Mouse (Mus musculus) gastrocnemius, adult 2 months (tissue): ENCODE results near the gene Cbfa2t2. TPM values are rescaled to one million over a fixed set of nuclear protein-coding genes. Genes with fewer than 3 reads are reported as not detected.

Source experiments
- DNase-seq: peaks from one replicate; pipeline ENCODE4 v3.0.0; 2022
- H3K27ac ChIP-seq: fragments of 200-600 bp; 2 replicates; pipeline ENCODE4 v1.8.1; 2022; ENCODE audit warnings: mild to moderate bottlenecking
- H3K4me3 ChIP-seq: fragments of 200-600 bp; 2 replicates; pipeline ENCODE4 v1.8.1; 2022; ENCODE audit warnings: mild to moderate bottlenecking, moderate library complexity
- CTCF ChIP-seq: fragments of 200-600 bp; IDR thresholded peaks from 2 replicates; pipeline ENCODE4 v1.8.1; 2022; ENCODE audit warnings: antibody characterized with exemption, mild to moderate bottlenecking, moderate library complexity
- intact Hi-C: fragments of 180-260 bp; cut with DNase I; formaldehyde crosslinking; loops from one replicate; pipeline ENCODE4 v1.15.1; 2025
- total RNA-seq, 2 experiments: library from RNA; stranded (reverse); gene quantifications; 2 replicates each; pipeline ENCODE4 v1.2.3; 2021

Cbfa2t2 gene
- total RNA-seq, 2 experiments from 2014 or later: 13.4 to 17.9 TPM

DNA sequence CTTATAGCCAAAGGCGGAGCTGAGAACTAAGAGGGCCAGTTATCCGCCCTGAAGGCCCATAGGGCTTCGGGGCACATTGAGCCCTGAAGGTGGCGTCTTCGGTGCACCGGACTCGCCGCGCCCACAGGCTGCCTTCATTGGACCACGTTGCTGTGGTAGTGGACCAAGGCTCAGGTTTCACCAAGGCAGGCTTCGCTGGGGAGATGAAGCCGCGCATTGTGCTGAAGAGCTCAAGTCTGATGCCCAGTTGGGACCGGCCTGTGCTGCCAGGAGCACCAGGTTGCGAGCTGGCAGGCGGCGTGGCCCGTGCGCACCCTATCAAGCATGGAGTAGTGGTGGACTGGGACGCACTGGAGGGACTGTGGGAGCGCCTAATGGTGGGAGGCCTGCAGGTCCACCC lies 115.6 kb downstream of the Cbfa2t2 start:
- peak overlapping the region; percentile 74 for H3K4me3 ChIP-seq
- intact Hi-C loops: loop anchor here (5.0 kb wide), 1 partner anchor 60 kb away; the partner anchor contains the start of genes 4930519P11Rik and Zfp341
- peak overlapping the region; percentile 78 for H3K27ac ChIP-seq
- no peak for DNase-seq
- no peak for TF ChIP-seq CTCF

DNA sequence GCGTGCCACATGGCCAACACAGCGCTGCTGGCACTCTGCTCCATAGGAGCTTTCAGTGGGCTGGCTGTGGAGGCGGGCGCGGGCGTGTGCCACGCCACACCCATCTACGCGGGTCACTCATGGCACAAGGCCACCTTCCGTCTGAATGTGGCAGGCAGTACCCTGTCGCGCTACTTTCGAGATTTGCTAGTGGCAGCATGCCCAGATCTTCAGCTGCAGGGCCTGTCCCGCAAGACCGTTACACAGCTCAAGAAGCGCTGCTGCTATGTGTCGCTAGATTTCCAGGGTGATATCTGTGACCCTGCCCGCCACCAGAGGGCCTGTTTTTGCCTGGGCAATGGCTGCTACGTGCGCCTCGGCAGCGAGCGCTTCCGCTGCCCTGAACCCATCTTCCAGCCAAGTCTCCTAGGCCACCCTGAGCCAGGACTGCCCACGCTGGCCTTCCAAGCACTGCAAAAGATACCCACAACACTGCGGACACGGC lies 116.2 kb downstream of the Cbfa2t2 start:
- Histone ChIP-seq H3K4me3 (peak overlapping the region; percentile 74), H3K27ac (peak overlapping the region; percentile 78)
- peak; percentile 88 for DNase-seq
- intact Hi-C loops: loop anchor here (5.0 kb wide), 1 partner anchor 60 kb away; the partner anchor contains the start of genes 4930519P11Rik and Zfp341
- TF ChIP-seq CTCF: peak; percentile 79

DNA sequence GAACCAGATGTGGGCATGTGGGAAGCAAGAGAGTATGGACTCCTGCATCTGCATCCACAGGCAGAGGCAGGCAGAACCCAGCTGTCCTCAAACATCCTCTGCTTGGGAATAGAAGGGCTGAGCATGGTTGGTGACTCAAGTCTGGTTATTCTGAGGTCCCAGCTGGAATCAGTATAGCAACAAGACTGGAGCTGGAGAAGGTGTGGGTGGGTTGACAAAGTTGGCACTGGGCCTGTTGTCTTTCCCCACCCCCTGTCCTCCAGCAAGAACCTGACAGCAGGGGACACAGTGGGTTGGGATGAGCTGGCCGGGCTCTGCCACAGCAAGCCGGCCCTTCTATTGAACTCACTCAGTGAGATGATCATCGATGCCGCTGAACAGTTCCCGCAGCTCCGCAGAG lies 119.0 kb downstream of the Cbfa2t2 start:
- H3K27ac ChIP-seq: no peak overlapping the region
- no peak for DNase-seq
- intact Hi-C loops: loop anchor here (5.0 kb wide), 1 partner anchor 387 kb away; no protein-coding TSS in a partner anchor
- TF ChIP-seq CTCF: no peak
- no peak overlapping the region for H3K4me3 ChIP-seq

GRCm38 (mm10) chr2:154557184-154557832 lies 121.0 kb downstream of the Cbfa2t2 start:
- Histone ChIP-seq H3K27ac (no peak overlapping the region), H3K4me3 (no peak overlapping the region)
- intact Hi-C loops: loop anchor here (5.0 kb wide), 1 partner anchor 385 kb away; no protein-coding TSS in a partner anchor
- no peak for TF ChIP-seq CTCF
- no peak for DNase-seq

DNA sequence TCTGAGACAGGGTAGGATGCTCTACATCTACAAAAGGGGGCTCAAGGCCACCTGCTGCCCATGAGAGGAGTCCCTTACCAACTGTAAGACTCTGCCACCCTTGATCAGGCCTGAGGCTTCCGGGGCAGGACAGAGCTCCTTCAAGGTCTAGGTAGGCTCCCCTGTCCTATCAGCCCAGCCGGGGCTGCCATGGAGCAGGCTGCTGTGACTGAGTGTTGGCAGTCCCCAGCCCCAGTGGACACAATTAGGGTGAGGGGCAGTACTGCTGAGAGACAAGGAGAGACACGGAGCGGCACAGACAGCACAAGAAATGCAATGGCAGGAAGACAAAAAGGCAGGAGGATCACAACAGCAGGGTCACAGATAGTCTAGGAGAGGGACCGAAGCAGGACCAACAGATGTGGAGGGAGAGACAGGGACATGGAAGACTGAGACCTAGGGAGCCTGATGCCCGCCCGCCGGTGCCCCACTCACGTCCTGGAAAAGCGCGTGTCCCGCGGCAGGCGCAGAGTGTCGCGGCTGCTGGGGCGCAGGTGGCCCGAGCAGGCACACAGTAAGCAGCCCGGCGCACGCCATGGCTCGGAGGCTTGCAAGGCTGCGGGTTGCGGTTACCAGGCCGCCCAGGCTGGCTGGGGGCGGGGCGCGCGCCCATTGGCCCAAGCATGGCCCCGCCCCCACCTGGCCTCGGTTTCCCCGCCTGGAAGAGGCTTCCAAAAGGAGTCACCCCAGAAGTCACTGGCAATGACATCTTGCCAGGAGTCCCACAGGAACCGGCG lies 122.2 kb downstream of the Cbfa2t2 start, which contains the start of gene Necab3:
Gene Necab3 (minus strand): TSS at position 627 of the 776 bp plus-strand sequence.
- intact Hi-C loops: loop anchor here (5.0 kb wide), 1 partner anchor 384 kb away; no protein-coding TSS in a partner anchor
- DNase-seq: peak; percentile 75
- Histone ChIP-seq H3K27ac (peak within 1 kb of the TSS; percentile 54), H3K4me3 (peak within 1 kb of the TSS; percentile 67)
- TF ChIP-seq CTCF: no peak

DNA sequence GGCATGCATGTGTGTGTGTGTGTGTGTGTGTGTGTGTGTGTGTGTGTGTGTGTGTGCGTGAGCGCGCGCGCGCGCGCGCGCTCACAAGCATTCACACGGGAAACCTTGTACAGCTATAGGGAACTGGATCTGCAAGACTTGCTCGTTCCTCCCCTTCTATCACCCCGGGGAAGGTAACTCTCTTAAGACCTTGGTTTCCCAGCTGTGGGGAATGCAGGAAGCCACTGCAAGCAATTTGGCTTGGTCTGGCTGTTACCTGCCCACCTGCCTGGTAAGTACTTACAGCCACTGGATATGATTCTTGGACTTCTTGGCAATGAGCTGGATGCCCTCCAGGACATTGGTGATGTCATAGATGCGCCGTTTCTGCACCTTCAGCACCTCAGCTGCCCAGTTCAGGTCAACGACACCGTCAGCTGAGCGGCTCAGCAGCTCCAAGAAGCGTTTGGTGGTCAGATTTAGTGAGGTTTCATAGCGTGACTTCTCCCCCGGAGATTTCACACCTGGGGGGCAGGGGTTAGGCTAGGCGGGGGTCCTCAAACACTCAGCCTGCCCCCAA lies 127.4 kb downstream of the Cbfa2t2 start:
- TF ChIP-seq CTCF: no peak
- H3K4me3 ChIP-seq: no peak overlapping the region
- no peak for DNase-seq
- intact Hi-C loops: no loop called here
- H3K27ac ChIP-seq: no peak overlapping the region

DNA sequence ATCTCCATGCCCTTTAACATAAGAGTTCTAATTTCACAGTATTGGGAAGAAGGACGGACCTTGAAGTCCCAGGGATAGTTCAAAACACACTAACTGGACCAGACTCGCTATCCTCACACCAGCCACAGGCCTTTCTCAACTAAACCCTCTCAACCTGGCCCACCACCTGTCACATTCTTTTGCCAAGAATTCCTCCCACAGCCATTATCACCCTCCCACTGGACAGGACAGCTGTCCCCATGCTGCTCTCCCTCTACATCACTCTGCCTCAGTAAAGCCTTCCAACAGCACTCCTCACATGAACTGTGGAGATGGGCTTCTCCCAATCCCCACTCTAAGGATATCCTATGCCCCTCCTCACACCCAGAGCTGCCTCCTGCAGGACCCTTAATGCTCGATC lies 129.3 kb downstream of the Cbfa2t2 start:
- no peak for DNase-seq
- TF ChIP-seq CTCF: no peak
- H3K27ac ChIP-seq: no peak overlapping the region
- no peak overlapping the region for H3K4me3 ChIP-seq
- intact Hi-C loops: no loop called here

DNA sequence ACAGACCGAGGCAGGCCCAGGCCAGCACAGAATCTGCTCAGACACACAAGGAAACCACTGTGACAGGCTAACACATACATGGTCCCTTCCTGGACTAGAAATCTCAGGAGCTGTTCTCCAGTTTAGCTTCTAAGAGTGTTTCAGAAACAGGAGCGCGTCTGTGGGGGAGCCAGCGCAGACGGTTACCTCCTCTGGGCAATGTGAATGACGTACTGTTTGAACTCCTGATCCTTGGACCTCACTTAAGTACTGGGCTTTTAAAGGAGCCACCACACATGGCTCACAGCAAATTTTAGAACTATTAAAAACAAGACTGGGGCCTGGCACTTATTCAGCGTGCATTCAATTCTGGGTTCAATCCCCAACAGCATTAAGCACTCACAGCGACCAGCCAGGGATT lies 130.4 kb downstream of the Cbfa2t2 start:
- DNase-seq: no peak
- no peak for TF ChIP-seq CTCF
- H3K4me3 ChIP-seq: no peak overlapping the region
- intact Hi-C loops: no loop called here
- H3K27ac ChIP-seq: no peak overlapping the region

- TF ChIP-seq CTCF: no peak
- DNase-seq: no peak
- intact Hi-C loops: no loop called here
- H3K4me3 ChIP-seq: no peak overlapping the region; the same call in 1 of the 2 replicates
- no peak overlapping the region for H3K27ac ChIP-seq
These were observed 131.5 kb downstream of the Cbfa2t2 start for GRCm38 (mm10) chr2:154567766-154568165.

- intact Hi-C loops: no loop called here
- Histone ChIP-seq H3K4me3 (peak overlapping the region; percentile 84), H3K27ac (peak overlapping the region; percentile 4)
- no peak for DNase-seq
- TF ChIP-seq CTCF: no peak
These were observed 132.2 kb downstream of the Cbfa2t2 start for GRCm38 (mm10) chr2:154568329-154569070.

DNA sequence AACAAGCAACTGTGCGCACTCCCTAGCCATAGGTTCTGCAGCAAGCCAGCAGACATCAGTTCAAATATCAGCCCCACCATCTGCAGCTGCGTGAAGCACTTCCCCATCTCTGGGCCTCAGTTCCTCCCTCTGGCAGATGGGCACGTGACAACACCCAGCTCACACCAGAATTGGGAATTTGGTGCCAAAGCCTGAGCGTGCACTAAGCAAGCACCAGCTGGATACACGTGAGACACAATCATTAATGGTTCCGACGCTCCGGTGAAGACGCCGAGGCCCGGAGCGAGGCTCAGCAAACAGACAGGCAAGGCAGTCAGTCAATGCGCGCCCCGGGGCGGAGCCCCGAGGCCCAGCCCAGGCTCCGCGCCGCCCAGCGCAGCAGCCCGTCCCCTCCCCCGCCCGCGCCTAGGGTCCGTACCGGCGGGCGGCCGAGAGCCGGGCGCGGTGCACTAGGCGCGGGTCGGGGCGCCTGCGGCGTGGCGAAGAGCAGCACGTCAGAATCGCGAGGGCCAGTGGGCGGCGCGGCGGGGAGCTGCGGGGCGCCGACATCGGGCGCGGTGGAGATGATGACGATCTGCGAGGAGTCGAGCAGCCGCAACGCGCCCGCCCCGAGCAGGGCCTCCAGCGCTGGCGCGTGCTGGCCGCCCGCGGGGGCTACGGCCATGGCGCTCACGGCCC lies 132.9 kb downstream of the Cbfa2t2 start:
- TF ChIP-seq CTCF: no peak
- DNase-seq: peak; percentile 74
- peak overlapping the region; percentile 4 for H3K27ac ChIP-seq
- peak overlapping the region; percentile 84 for H3K4me3 ChIP-seq
- intact Hi-C loops: no loop called here

DNA sequence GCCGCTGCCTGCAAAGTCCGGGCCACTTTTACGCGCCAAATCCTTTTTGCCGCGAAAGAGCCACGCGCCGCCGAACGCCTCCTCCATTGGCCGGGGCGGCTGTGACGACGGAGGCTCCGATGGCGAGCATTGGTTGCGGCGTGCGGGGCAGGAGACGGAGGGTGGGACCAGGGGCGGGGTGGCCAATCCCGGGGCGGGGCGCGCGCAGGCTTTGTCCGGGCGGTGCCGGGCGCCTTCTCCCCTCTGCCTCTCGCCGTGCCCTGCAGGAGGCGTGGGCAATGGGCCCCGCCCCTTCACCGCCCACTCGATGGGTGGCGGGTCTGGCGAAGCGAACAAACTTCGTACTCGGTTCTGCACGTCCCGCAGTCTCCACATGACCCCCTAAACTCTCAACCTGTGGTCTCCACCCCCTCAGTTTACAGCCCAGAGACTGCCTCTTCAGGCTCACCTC lies 133.6 kb downstream of the Cbfa2t2 start, which contains the start of gene E2f1:
Gene E2f1 (minus strand): TSS at position 57 of the 451 bp plus-strand sequence.
- Histone ChIP-seq H3K27ac (peak within 1 kb of the TSS; percentile 59), H3K4me3 (peak within 1 kb of the TSS; percentile 84)
- peak; percentile 33; the same call in 1 of the 2 replicates for TF ChIP-seq CTCF
- intact Hi-C loops: no loop called here
- DNase-seq: peak; percentile 98
